Mouse (Mus musculus) megakaryocyte, embryonic 14.5 days (primary cell): Measurements from ENCODE around the gene Mcur1.

ENCODE experiments used
- FLI1 ChIP-seq: IDR thresholded peaks from 2 replicates; pipeline ENCODE4 v1.6.1; 2012; ENCODE audit warnings: low read length, inconsistent platforms, mixed read lengths
- GATA1 ChIP-seq: IDR thresholded peaks from 3 replicates; pipeline ENCODE4 v1.6.1; 2012; ENCODE audit warnings: mixed read lengths, low read length, inconsistent platforms, borderline replicate concordance

DNA sequence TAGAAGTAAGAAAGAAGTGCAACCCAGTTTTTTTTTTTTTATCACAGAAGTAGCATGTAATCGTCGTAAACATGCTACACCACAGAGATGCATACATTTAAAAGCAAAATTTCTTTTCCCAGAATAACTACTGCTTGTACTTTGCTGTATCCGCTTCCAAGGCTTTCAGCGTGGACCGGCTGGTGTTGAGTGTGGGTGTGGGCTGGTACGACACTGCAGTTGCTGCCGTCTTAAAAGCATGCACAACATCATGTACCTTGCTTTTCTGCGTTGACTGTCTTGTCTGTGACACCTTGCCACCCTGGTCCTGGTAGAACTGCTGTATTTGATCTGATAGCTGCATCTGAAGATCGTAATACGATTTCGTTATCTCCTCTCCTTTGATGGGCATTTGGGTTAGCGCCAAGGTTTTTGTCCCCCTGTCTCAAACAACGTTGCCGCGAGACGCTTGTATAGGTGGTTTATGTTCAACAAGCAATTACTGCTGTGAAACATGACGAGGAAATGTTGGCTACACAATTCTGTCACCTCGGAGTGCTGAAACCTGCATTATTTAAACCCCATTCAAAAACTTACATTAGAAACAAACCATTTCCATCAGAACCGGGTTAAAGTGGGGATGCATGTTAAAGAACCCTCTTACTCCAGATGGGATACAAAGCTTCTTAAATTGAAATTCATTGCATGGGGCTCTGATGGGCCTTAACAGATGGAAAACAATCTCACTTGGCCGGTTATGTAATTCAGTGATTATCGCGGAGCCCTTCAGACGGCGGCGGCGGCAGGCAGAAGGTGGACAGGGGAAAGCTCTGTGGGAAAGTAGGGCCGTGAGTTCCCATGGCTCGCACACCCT, 32.1 kb upstream of the Mcur1 start:
- TF ChIP-seq GATA1 (no peak), FLI1 (no peak)
